Mouse (Mus musculus) olfactory bulb, adult 2 months (tissue): ENCODE data around the gene Cep57.

Source experiments
- CTCF ChIP-seq: fragments of 200-500 bp; IDR thresholded peaks from 2 replicates; pipeline ENCODE4 v1.5.1; 2012; ENCODE audit warnings: low read depth, mild to moderate bottlenecking, low read length, moderate library complexity; ENCODE audit not compliant: insufficient read depth
- POLR2A ChIP-seq: fragments of 200-500 bp; IDR thresholded peaks from 2 replicates; pipeline ENCODE4 v1.6.1; 2012; ENCODE audit warnings: mild to moderate bottlenecking, low read depth, low read length, moderate library complexity; ENCODE audit not compliant: insufficient read depth

GRCm38 (mm10) chr9:13836726-13837125, 9.8 kb upstream of the Cep57 start:
- TF ChIP-seq CTCF (no peak), POLR2A (no peak)
